Mouse (Mus musculus) forebrain, embryonic 10.5 days (tissue): Measurements from ENCODE around the gene Mpnd. TPM values are rescaled to one million over a fixed set of nuclear protein-coding genes. Genes with fewer than 3 reads are reported as not detected.

Experiments used
- DNase-seq: peaks from one replicate; pipeline ENCODE4 v3.0.0-alpha.2; 2017; ENCODE audit warnings: low spot score; ENCODE audit errors: extremely low spot score
- H3K27ac ChIP-seq: fragments of 300-500 bp; sonication (generic); 2 replicates; pipeline ENCODE4 v1.5.1; 2016; ENCODE audit warnings: mild to moderate bottlenecking
- H3K27me3 ChIP-seq: fragments of 300-500 bp; sonication (generic); 2 replicates; pipeline ENCODE4 v1.6.1; 2016; ENCODE audit warnings: mild to moderate bottlenecking; ENCODE audit not compliant: poor library complexity, severe bottlenecking
- H3K36me3 ChIP-seq: fragments of 300-500 bp; sonication (generic); replicated peaks from 2 replicates; pipeline ENCODE4 v1.6.1; 2016; ENCODE audit warnings: mild to moderate bottlenecking, moderate library complexity
- H3K4me1 ChIP-seq: fragments of 300-500 bp; sonication (generic); 2 replicates; pipeline ENCODE4 v1.6.1; 2016
- H3K4me3 ChIP-seq: fragments of 300-500 bp; sonication (generic); 2 replicates; pipeline ENCODE4 v1.5.1; 2016; ENCODE audit warnings: mild to moderate bottlenecking, moderate library complexity
- H3K9me3 ChIP-seq: fragments of 300-500 bp; sonication (generic); 2 replicates; pipeline ENCODE4 v1.6.1; 2016; ENCODE audit warnings: mild to moderate bottlenecking, moderate library complexity
- WGBS: fragments of 180-500 bp; shearing (Covaris S2); methylation state at CpG from one replicate; pipeline ENCODE4 v1.1.7; 2016; 5-methylcytosine and 5-hydroxymethylcytosine counted together
- polyA plus RNA-seq: library from polyadenylated mRNA; unstranded; fragments of >200 nt; fragmentation: Nextera tagmentation; extraction: Ambion mirVana; gene quantifications from 2 replicates; pipeline ENCODE4 v1.2.1, GENCODE M21; 2016

The Mpnd gene
- polyA plus RNA-seq, 1 experiment from 2014 or later, result 105 TPM

DNA sequence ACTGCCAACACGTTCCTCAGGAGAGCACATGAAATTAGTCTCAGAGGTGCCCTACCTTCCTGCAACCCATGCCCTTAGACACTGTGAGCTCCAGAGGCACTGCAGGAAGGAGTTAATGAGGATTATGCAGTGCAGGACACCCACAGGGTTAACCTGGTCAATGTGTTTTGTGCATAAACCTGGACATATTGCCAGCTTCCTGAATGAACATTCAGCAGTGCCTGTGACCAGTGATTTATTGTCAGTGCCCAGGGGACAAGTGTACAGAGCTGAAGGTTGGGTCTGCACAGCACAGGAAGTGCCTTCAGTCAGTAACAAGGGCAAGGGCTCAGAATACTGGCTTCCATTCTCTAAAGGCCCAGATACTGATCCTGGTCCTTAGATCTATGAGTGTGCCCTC lies 21.4 kb downstream of the Mpnd start:
- Histone ChIP-seq H3K27me3 (no peaks in the 10 kb centered on the region), H3K9me3 (no peaks in the 10 kb centered on the region), H3K27ac (no peak overlapping the region), H3K4me1 (peaks cover 15% of the 10 kb centered on the region), H3K36me3 (peaks cover 90% of the 10 kb centered on the region), H3K4me3 (no peak overlapping the region)
- WGBS, result 80% methylated on average over 1 of the region's 1 CpGs
- DNase-seq, result no peak

GRCm38 (mm10) chr17:56027801-56028441 lies 22.4 kb downstream of the Mpnd start:
- peaks cover 12% of the 10 kb centered on the region for H3K4me1 ChIP-seq
- 92% methylated on average over 5 of the region's 5 CpGs for WGBS
- H3K9me3 ChIP-seq, result no peaks in the 10 kb centered on the region
- no peak overlapping the region for H3K4me3 ChIP-seq
- peaks cover 94% of the 10 kb centered on the region for H3K36me3 ChIP-seq
- H3K27me3 ChIP-seq, result no peaks in the 10 kb centered on the region
- no peak for DNase-seq
- no peak overlapping the region for H3K27ac ChIP-seq

DNA sequence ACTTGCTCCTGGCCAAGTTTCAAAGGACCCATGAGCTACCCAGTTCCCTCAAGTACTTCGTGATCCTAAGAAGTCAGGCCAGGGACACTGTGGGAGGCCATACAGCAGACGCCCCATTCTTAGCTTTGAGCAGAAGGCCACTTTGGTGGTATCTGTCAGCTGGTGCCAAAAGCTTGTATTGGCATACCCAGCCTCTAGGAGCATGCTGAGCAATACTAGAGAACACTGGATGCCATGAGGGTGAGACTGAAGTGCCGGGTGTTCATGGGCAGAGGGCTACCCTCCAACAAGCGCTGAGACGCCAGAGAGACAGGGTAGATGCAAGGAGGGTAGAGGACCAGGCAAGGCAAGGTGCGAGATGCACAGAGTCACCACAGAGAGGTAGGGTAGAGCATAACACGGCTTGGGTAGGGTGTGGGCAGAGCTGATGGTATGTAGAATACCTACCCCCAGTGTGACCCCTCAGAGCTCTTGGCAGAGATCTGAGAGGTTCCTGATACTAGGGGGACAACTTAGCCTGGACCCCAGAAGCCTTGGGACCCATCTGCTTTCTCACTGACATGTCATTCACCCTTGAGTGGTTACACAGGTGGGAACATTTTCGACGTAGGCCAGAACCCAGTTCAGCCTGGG lies 24.8 kb downstream of the Mpnd start:
- Histone ChIP-seq H3K27ac (no peak overlapping the region), H3K36me3 (peaks cover 92% of the 10 kb centered on the region), H3K4me1 (peaks cover 19% of the 10 kb centered on the region), H3K27me3 (no peaks in the 10 kb centered on the region), H3K4me3 (no peak overlapping the region), H3K9me3 (no peaks in the 10 kb centered on the region)
- no peak for DNase-seq
- 92% methylated on average over 9 of the region's 9 CpGs for WGBS

DNA sequence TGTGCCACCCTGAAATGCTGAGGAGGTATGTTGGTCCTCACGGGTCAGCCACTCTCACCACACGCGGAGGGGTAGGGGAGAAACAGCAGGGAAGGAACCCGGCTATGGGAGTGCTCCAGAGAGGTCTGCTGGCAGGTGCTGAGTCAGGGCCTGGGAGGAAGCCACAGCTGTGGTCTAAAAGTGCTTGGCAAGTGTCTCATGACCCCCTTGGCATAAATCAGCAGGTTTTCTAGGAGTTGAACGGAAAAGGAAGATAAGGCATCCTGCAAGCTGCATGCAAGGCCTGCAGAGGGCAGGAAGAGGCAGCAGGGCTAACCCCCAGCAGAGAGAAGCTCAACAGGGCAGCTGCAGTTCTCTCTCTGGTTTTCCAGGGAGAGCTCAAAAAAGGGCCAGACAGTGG lies 25.4 kb downstream of the Mpnd start:
- Histone ChIP-seq H3K4me3 (no peak overlapping the region), H3K36me3 (peaks cover 88% of the 10 kb centered on the region), H3K4me1 (peaks cover 23% of the 10 kb centered on the region), H3K27ac (no peak overlapping the region), H3K27me3 (no peaks in the 10 kb centered on the region), H3K9me3 (no peaks in the 10 kb centered on the region)
- no peak for DNase-seq
- 81% methylated on average over 5 of the region's 5 CpGs for WGBS

- no peak overlapping the region for H3K4me3 ChIP-seq
- H3K27me3 ChIP-seq, result no peaks in the 10 kb centered on the region
- H3K36me3 ChIP-seq, result peaks cover 83% of the 10 kb centered on the region
- H3K9me3 ChIP-seq, result no peaks in the 10 kb centered on the region
- 94% methylated on average over 7 of the region's 7 CpGs for WGBS
- peaks cover 23% of the 10 kb centered on the region for H3K4me1 ChIP-seq
- no peak overlapping the region for H3K27ac ChIP-seq
- DNase-seq, result no peak
Observed at GRCm38 (mm10) chr17:56031431-56031830, 25.9 kb downstream of the Mpnd start.

DNA sequence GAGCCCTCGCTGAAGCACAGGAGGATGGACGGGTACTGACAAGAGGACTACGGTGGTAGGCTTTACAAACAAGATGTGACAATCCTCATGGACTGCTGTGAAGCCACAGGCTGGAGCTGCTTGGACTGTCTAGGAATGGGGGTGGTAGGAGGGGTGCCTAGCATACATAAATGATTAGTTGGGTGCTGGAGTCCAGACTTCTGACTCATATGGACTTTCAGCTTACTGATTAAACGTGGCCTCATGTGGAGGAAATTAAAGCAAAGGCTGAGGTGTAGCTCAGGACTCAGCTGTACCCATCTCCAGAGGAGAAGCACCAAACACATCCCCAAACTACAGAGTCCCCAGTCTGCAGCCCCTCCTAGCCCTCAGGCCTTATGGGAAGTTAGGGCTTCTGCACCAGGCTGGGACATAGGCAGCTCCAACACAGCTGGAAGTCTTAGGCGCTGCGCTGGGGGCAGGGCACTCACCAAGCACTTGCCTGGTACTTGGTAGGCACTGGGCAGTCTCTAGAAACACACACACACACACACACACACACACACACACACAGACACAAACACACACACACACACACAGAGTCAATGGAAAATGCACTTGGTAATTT lies 26.7 kb downstream of the Mpnd start:
- no peaks in the 10 kb centered on the region for H3K27me3 ChIP-seq
- no peaks in the 10 kb centered on the region for H3K9me3 ChIP-seq
- peaks cover 27% of the 10 kb centered on the region for H3K4me1 ChIP-seq
- no peak for DNase-seq
- 84% methylated on average over 6 of the region's 6 CpGs for WGBS
- H3K27ac ChIP-seq, result no peak overlapping the region
- peaks cover 77% of the 10 kb centered on the region for H3K36me3 ChIP-seq
- no peak overlapping the region for H3K4me3 ChIP-seq

DNA sequence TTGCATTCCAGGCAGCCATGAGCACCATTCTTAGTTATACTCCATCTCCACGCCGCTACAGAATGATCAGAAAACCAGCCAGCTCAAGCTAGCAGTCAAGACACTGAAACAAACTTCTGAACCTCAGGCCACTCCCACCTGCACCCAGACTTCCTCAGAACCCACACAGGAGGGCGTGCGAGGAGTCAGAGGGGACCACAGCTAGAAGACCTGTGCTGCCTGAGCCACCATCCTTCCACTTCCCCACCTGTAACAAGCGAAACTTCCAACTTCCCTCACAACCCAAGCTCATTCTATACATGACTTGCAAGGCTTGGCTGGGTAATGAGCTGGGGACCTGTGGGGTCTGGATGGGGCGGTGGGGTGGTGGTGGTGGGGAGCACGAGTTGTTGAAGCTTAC lies 27.3 kb downstream of the Mpnd start:
- Histone ChIP-seq H3K9me3 (no peaks in the 10 kb centered on the region), H3K36me3 (peaks cover 71% of the 10 kb centered on the region), H3K4me3 (no peak overlapping the region), H3K27me3 (no peaks in the 10 kb centered on the region), H3K27ac (no peak overlapping the region), H3K4me1 (peaks cover 27% of the 10 kb centered on the region)
- WGBS, result 78% methylated on average over 7 of the region's 7 CpGs
- DNase-seq, result no peak

DNA sequence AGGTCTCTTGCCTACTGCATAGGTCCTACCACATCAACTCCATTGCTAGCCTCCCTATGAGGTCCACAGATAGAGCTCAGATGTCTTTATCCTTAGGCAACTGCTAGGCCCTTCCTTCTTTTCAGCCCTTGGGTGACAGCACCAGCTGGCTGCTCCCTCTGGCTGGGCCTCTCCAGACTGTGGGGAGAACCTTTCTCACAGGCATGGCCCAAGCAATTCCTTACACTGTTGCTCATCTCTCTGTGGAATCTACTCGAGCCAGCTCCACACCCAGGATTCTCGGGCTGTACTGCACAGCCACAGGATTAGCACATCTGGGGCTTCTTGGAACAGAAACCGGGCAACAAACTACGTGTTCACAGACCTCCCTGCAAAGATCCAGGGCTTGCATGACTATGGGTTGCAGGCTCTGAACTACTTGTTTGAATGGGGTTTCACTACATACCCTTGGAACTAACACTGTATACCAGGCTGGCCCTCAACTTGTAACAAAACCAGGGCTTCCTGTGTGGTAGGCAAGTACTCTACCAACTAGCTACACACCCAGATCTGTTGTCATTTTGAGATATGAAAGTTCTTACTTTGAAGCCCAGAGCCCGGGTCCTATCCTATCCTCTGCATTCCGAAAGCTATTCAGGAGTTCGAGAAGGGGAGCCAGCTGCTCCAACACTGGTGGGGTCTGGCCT lies 28.7 kb downstream of the Mpnd start:
- H3K9me3 ChIP-seq, result no peaks in the 10 kb centered on the region
- 95% methylated on average over 7 of the region's 7 CpGs for WGBS
- no peak for DNase-seq
- H3K27me3 ChIP-seq, result no peaks in the 10 kb centered on the region
- H3K4me1 ChIP-seq, result peaks cover 27% of the 10 kb centered on the region
- peaks cover 58% of the 10 kb centered on the region for H3K36me3 ChIP-seq
- peak overlapping the region; percentile 92; the same call in 1 of the 2 replicates for H3K4me3 ChIP-seq
- no peak overlapping the region for H3K27ac ChIP-seq

DNA sequence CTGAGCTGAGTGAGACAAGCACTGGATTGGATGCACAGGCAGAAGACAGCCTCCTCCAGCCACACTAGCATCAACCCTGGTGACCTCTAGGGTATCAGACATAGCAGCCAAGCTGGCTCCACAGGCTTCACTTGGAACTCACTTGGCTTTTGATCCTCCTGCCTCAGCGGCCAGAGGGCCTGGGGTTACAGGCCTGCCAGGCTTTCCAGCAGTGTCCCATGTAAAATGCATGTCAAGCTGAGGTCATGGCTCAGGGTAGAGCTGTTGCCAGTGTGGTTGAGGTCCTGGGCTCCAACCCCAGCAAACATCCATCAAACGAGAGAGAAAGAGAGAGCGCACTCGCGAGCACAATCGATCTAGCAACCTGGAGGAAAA lies 29.2 kb downstream of the Mpnd start:
- Histone ChIP-seq H3K27me3 (no peaks in the 10 kb centered on the region), H3K4me3 (peak overlapping the region; percentile 92; the same call in 1 of the 2 replicates), H3K27ac (no peak overlapping the region), H3K4me1 (peaks cover 27% of the 10 kb centered on the region), H3K9me3 (no peaks in the 10 kb centered on the region), H3K36me3 (peaks cover 52% of the 10 kb centered on the region)
- DNase-seq, result no peak
- 85% methylated on average over 6 of the region's 6 CpGs for WGBS

DNA sequence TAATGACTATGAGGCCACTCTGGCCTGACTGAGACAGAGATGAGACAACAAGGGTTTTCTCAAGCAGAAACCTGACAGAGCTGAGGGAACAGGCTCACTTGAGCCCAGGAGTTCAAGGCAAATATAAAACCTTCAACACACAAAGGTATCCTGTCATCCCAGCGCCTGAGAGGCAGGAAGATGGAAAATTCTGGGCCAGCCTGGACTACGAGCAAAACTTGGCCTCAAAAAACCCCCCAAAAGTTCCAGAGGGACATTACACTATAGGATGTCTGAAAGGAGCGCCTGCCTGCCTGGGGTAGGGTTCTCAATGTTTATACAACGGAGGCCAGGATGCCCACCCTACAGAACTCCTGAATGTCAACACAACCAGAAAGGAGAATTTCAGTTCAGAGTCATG lies 29.7 kb downstream of the Mpnd start:
- H3K4me3 ChIP-seq, result peak overlapping the region; percentile 92
- H3K9me3 ChIP-seq, result no peaks in the 10 kb centered on the region
- 83% methylated on average over 4 of the region's 4 CpGs for WGBS
- H3K36me3 ChIP-seq, result peaks cover 47% of the 10 kb centered on the region
- no peak for DNase-seq
- peaks cover 27% of the 10 kb centered on the region for H3K4me1 ChIP-seq
- no peak overlapping the region for H3K27ac ChIP-seq
- H3K27me3 ChIP-seq, result no peaks in the 10 kb centered on the region

GRCm38 (mm10) chr17:56036176-56036900 lies 30.8 kb downstream of the Mpnd start, which contains the start of gene Sh3gl1:
Sh3gl1 (minus strand) TSS chr17:56036635.
- peak within 1 kb of the TSS; percentile 94 for H3K27ac ChIP-seq
- under 1% methylated on average over 74 of the region's 74 CpGs for WGBS
- peaks cover 36% of the 10 kb centered on the region for H3K36me3 ChIP-seq
- peaks cover 33% of the 10 kb centered on the region for H3K4me1 ChIP-seq
- no peaks in the 10 kb centered on the region for H3K9me3 ChIP-seq
- no peaks in the 10 kb centered on the region for H3K27me3 ChIP-seq
- peak within 1 kb of the TSS; percentile 92 for H3K4me3 ChIP-seq
- peak; percentile 99 for DNase-seq

DNA sequence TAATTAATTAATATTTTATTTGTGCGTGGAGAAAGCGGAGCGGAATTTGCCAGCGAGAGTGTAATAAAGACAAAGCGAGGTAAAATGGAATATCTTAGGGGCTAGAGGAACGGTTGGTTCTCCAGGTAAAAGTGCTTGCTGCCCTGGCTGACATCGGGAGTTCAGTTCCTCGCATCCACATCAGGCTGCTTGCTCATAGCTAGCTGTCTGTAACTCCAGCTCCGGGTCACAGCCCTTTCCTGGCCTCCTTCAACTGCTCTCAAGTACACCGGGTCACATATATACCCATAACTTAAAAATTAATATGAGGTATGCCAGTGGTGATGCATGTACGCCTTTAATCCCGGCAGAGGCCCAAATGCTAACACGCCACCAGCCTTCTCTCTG lies 31.4 kb downstream of the Mpnd start:
- H3K27me3 ChIP-seq, result no peaks in the 10 kb centered on the region
- no peak for DNase-seq
- H3K27ac ChIP-seq, result peak overlapping the region; percentile 94
- H3K9me3 ChIP-seq, result no peaks in the 10 kb centered on the region
- peaks cover 34% of the 10 kb centered on the region for H3K36me3 ChIP-seq
- H3K4me3 ChIP-seq, result peak overlapping the region; percentile 92
- peaks cover 39% of the 10 kb centered on the region for H3K4me1 ChIP-seq
- WGBS, result 40% methylated on average over 13 of the region's 13 CpGs
